Mouse (Mus musculus): Measurements from ENCODE around the gene Riok1. TPM values are rescaled to one million over a fixed set of nuclear protein-coding genes. Genes with fewer than 3 reads are reported as not detected.

Gene Riok1
- total RNA-seq, 4 experiments from 2014 or later: 28.6 to 33.0 (median 30.6) TPM

Small RNA genes within 50 kb of the gene (microRNA-seq; reads per million reads assigned to microRNA genes)
- 0 reads per million in 2 experiments for gene Gm27387

Other genes with a start within 250 kb of the Riok1 start
- gene Ssr1, start 42.8 kb upstream of the Riok1 start, total RNA-seq (2022): 100 to 1,000 TPM in 1 of 4 experiments, 10 to 100 TPM in 3; 92.0 to 103 (median 98.7) TPM
- gene Cage1, start 74 bp downstream of the Riok1 start, total RNA-seq (2022): 1 to 10 TPM; 4.5 to 8.5 (median 6.7) TPM
- gene Dsp, start 114.3 kb downstream of the Riok1 start, total RNA-seq (2022): 10 to 100 TPM in 1 of 4 experiments, 1 to 10 TPM in 3; 7.6 to 11.1 (median 9.1) TPM
- 10 to 100 TPM; 24.1 to 26.0 (median 24.5) TPM for gene Snrnp48, start 167.9 kb downstream of the Riok1 start, total RNA-seq (2022)

Measured in layer of hippocampus, adult 8-10 months (tissue).